Mouse (Mus musculus) ZHBTc4 (cell line): Measurements from ENCODE around the gene Notch2.

Experiments used
- DNase-seq: peaks from one replicate; pipeline ENCODE4 v3.0.0-alpha.2; 2011; ENCODE audit warnings: low read depth, low spot score

Gene Notch2

GRCm38 (mm10) chr3:98146471-98147410, 133.4 kb downstream of the Notch2 start:
- peak; percentile 15 for DNase-seq

- DNase-seq: no peak
Observed at GRCm38 (mm10) chr3:98147706-98148105, 134.4 kb downstream of the Notch2 start.

GRCm38 (mm10) chr3:98149881-98150280, 136.6 kb downstream of the Notch2 start:
- no peak for DNase-seq

- no peak for DNase-seq
Observed at GRCm38 (mm10) chr3:98151016-98151415, 137.7 kb downstream of the Notch2 start.

- DNase-seq: no peak
Observed at GRCm38 (mm10) chr3:98153460-98153859, 140.1 kb downstream of the Notch2 start.

GRCm38 (mm10) chr3:98156158-98156557, 142.8 kb downstream of the Notch2 start:
- no peak for DNase-seq

GRCm38 (mm10) chr3:98157073-98157472, 143.7 kb downstream of the Notch2 start:
- DNase-seq: no peak

- no peak for DNase-seq
Observed at GRCm38 (mm10) chr3:98157585-98157984, 144.3 kb downstream of the Notch2 start.

GRCm38 (mm10) chr3:98158646-98159045, 145.3 kb downstream of the Notch2 start:
- DNase-seq: no peak

- DNase-seq: no peak
Observed at GRCm38 (mm10) chr3:98159289-98159688, 146.0 kb downstream of the Notch2 start.

- DNase-seq: no peak
Observed at GRCm38 (mm10) chr3:98160330-98160729, 147.0 kb downstream of the Notch2 start, which contains the start of gene Adam30. Adam30 (plus strand) TSS chr3:98160630.

- no peak for DNase-seq
Observed at GRCm38 (mm10) chr3:98178340-98178739, 165.0 kb downstream of the Notch2 start.

- DNase-seq: peak; percentile 68
Observed at GRCm38 (mm10) chr3:98180805-98181204, 167.5 kb downstream of the Notch2 start.

- DNase-seq: no peak
Observed at GRCm38 (mm10) chr3:98185163-98185714, 171.9 kb downstream of the Notch2 start.

GRCm38 (mm10) chr3:98187777-98188176, 174.4 kb downstream of the Notch2 start:
- DNase-seq: no peak

GRCm38 (mm10) chr3:98197711-98198532, 184.6 kb downstream of the Notch2 start:
- DNase-seq: no peak

- DNase-seq: no peak
Observed at GRCm38 (mm10) chr3:98199747-98200146, 186.4 kb downstream of the Notch2 start.
